Mouse (Mus musculus) MEL (cell line): ENCODE data around the gene A2ml1. TPM values are rescaled to one million over a fixed set of nuclear protein-coding genes. Genes with fewer than 3 reads are reported as not detected.

ENCODE experiments used
- DNase-seq: peaks from one replicate; pipeline ENCODE4 v3.0.0; 2011; ENCODE audit warnings: low read depth, low spot score
- H3K27ac ChIP-seq: 2 replicates; pipeline ENCODE4 v1.5.1; 2012; ENCODE audit warnings: low read depth, mild to moderate bottlenecking, control low read depth, low read length, moderate library complexity; ENCODE audit not compliant: control insufficient read depth
- H3K27me3 ChIP-seq, 2 experiments: fragments of 150-350 bp in 1 of 2; sonication (generic) in 1 of 2; 2 replicates each; pipeline ENCODE4 v1.6.1; 2012; ENCODE audit warnings: low read length in 2 of 2, mild to moderate bottlenecking in 2 of 2, improper control_type of control experiment in 1 of 2, moderate library complexity in 1 of 2; ENCODE audit not compliant: insufficient read depth in 2 of 2, control insufficient read depth in 1 of 2
- H3K36me3 ChIP-seq, 2 experiments: 2 replicates each; pipeline ENCODE4 v1.6.1; 2012 to 2014; ENCODE audit warnings: low read length in 2 of 2, improper control_type of control experiment in 1 of 2, inconsistent platforms in 1 of 2, mild to moderate bottlenecking in 1 of 2; ENCODE audit not compliant: insufficient read depth in 2 of 2, control insufficient read depth in 1 of 2
- H3K4me1 ChIP-seq, 2 experiments: fragments of 150-350 bp in 1 of 2; sonication (generic) in 1 of 2; 2 replicates each; pipeline ENCODE4 v1.6.1; 2012; ENCODE audit warnings: low read length in 2 of 2, improper control_type of control experiment in 1 of 2, mild to moderate bottlenecking in 1 of 2; ENCODE audit not compliant: insufficient read depth in 2 of 2, control insufficient read depth in 1 of 2
- H3K4me3 ChIP-seq, 2 experiments: fragments of 150-350 bp in 1 of 2; sonication (generic) in 1 of 2; 2 replicates each; pipeline ENCODE4 v1.5.1; 2012; ENCODE audit warnings: low read depth in 2 of 2, low read length in 2 of 2, mild to moderate bottlenecking in 2 of 2, moderate library complexity in 2 of 2, control low read depth in 1 of 2, improper control_type of control experiment in 1 of 2; ENCODE audit not compliant: control insufficient read depth in 1 of 2, insufficient read depth in 1 of 2
- H3K79me2 ChIP-seq: 2 replicates; pipeline ENCODE4 v1.6.1; 2012; ENCODE audit warnings: mild to moderate bottlenecking, low read length, moderate library complexity; ENCODE audit not compliant: control insufficient read depth, poor library complexity, insufficient read depth
- H3K9ac ChIP-seq: 2 replicates; pipeline ENCODE4 v1.6.1; 2012; ENCODE audit warnings: low read depth, mild to moderate bottlenecking, control low read depth, low read length, moderate library complexity; ENCODE audit not compliant: control insufficient read depth, poor library complexity, severe bottlenecking
- H3K9me3 ChIP-seq: fragments of 150-350 bp; sonication (generic); replicated peaks from 2 replicates; pipeline ENCODE4 v1.6.1; 2012; ENCODE audit warnings: mild to moderate bottlenecking, low read length, improper control_type of control experiment, moderate library complexity; ENCODE audit not compliant: insufficient read depth
- CHD1 ChIP-seq: IDR thresholded peaks from 2 replicates; pipeline ENCODE4 v1.6.1; 2012; ENCODE audit warnings: low read depth, mild to moderate bottlenecking, inconsistent platforms, low read length, improper control_type of control experiment
- CTCF ChIP-seq, 3 experiments: IDR thresholded peaks in 2 of 3; conservative IDR thresholded peaks in 1 of 3; 2 replicates each; pipeline ENCODE4 v1.5.1; 2011 to 2012; ENCODE audit warnings: low read length in 3 of 3, low read depth in 2 of 3, mild to moderate bottlenecking in 2 of 3, improper control_type of control experiment in 1 of 3, inconsistent platforms in 1 of 3, mixed read lengths in 1 of 3, moderate library complexity in 1 of 3; ENCODE audit not compliant: control insufficient read depth in 1 of 3, insufficient read depth in 1 of 3, poor library complexity in 1 of 3, severe bottlenecking in 1 of 3
- E2F4 ChIP-seq: IDR thresholded peaks from 2 replicates; pipeline ENCODE4 v1.6.1; 2011; ENCODE audit warnings: low read depth, low read length, improper control_type of control experiment, borderline replicate concordance
- ELF1 ChIP-seq: IDR thresholded peaks from 2 replicates; pipeline ENCODE4 v1.6.1; 2014; ENCODE audit warnings: low read depth, mild to moderate bottlenecking, inconsistent platforms, low read length, improper control_type of control experiment, moderate library complexity
- EP300 ChIP-seq, 2 experiments: IDR thresholded peaks; 2 replicates each; pipeline ENCODE4 v1.6.1; 2011; ENCODE audit warnings: improper control_type of control experiment in 2 of 2, low read length in 2 of 2, low read depth in 1 of 2, mild to moderate bottlenecking in 1 of 2
- JUND ChIP-seq: IDR thresholded peaks from 2 replicates; pipeline ENCODE4 v1.6.1; 2011; ENCODE audit warnings: low read depth, mild to moderate bottlenecking, improper control_type of control experiment, low read length
- MAX ChIP-seq: IDR thresholded peaks from 2 replicates; pipeline ENCODE4 v1.6.1; 2011; ENCODE audit warnings: low read length, improper control_type of control experiment
- MAZ ChIP-seq: IDR thresholded peaks from 2 replicates; pipeline ENCODE4 v1.6.1; 2012; ENCODE audit warnings: low read depth, mild to moderate bottlenecking, inconsistent platforms, low read length, improper control_type of control experiment
- MEF2A ChIP-seq: IDR thresholded peaks from 2 replicates; pipeline ENCODE4 v1.6.1; 2014; ENCODE audit warnings: low read depth, mild to moderate bottlenecking, inconsistent platforms, low read length, improper control_type of control experiment; ENCODE audit not compliant: poor library complexity, insufficient replicate concordance, severe bottlenecking; ENCODE audit errors: extremely low read depth
- MXI1 ChIP-seq: IDR thresholded peaks from 2 replicates; pipeline ENCODE4 v1.6.1; 2011; ENCODE audit warnings: mild to moderate bottlenecking, low read depth, low read length, improper control_type of control experiment
- MYC ChIP-seq: IDR thresholded peaks from 2 replicates; pipeline ENCODE4 v1.6.1; 2011; ENCODE audit warnings: low read depth, mild to moderate bottlenecking, low read length, improper control_type of control experiment, moderate library complexity
- POLR2A ChIP-seq, 2 experiments: IDR thresholded peaks; 2 replicates each; pipeline ENCODE4 v1.6.1; 2011 to 2012; ENCODE audit warnings: low read length in 2 of 2, mild to moderate bottlenecking in 2 of 2, control low read depth in 1 of 2, improper control_type of control experiment in 1 of 2, low read depth in 1 of 2, moderate library complexity in 1 of 2; ENCODE audit not compliant: control insufficient read depth in 1 of 2, insufficient read depth in 1 of 2, poor library complexity in 1 of 2
- POLR2AphosphoS2 ChIP-seq: IDR thresholded peaks from 2 replicates; pipeline ENCODE4 v1.6.1; 2011; ENCODE audit warnings: low read length, improper control_type of control experiment
- RAD21 ChIP-seq: IDR thresholded peaks from 2 replicates; pipeline ENCODE4 v1.6.1; 2011; ENCODE audit warnings: mild to moderate bottlenecking, low read depth, low read length, improper control_type of control experiment
- RCOR1 ChIP-seq: IDR thresholded peaks from 2 replicates; pipeline ENCODE4 v1.6.1; 2012; ENCODE audit warnings: low read depth, mild to moderate bottlenecking, inconsistent platforms, low read length, improper control_type of control experiment
- SMC3 ChIP-seq: IDR thresholded peaks from 2 replicates; pipeline ENCODE4 v1.6.1; 2011; ENCODE audit warnings: low read depth, low read length, improper control_type of control experiment
- TAL1 ChIP-seq: IDR thresholded peaks from 2 replicates; pipeline ENCODE4 v1.6.1; 2012; ENCODE audit warnings: mild to moderate bottlenecking, inconsistent platforms, low read length, moderate library complexity, mixed read lengths
- TBP ChIP-seq: IDR thresholded peaks from 2 replicates; pipeline ENCODE4 v1.8.0; 2011; ENCODE audit warnings: low read depth, low read length, improper control_type of control experiment
- USF1 ChIP-seq: IDR thresholded peaks from 2 replicates; pipeline ENCODE4 v1.6.1; 2014; ENCODE audit warnings: low read depth, mild to moderate bottlenecking, inconsistent platforms, low read length, improper control_type of control experiment, moderate library complexity
- ZMIZ1 ChIP-seq: IDR thresholded peaks from 2 replicates; pipeline ENCODE4 v1.6.1; 2012; ENCODE audit warnings: low read depth, mild to moderate bottlenecking, inconsistent platforms, low read length, improper control_type of control experiment, moderate library complexity
- polyA plus RNA-seq, 2 experiments: library from polyadenylated mRNA; stranded (reverse) in 1 of 2; unstranded in 1 of 2; fragments of >175 nt in 1 of 2; fragments of >200 nt in 1 of 2; gene quantifications; 2 replicates each; pipeline versions ENCODE4 v1.2.1 to v1.2.4; 2012; ENCODE audit warnings: low replicate concordance in 2 of 2, low read depth in 1 of 2; ENCODE audit not compliant: insufficient read length in 2 of 2, insufficient read depth in 1 of 2, missing spikeins in 1 of 2
- total RNA-seq: library from RNA; depleted of rRNA; stranded (reverse); fragments of 300-350 nt; gene quantifications from 2 replicates; pipeline ENCODE4 v1.2.3, GENCODE M21; 2012

Gene A2ml1
- total and polyA plus RNA-seq, 3 experiments: 0.08 to 0.25 TPM; not detected in 1

GRCm38 (mm10) chr6:128494646-128495331 lies 86.6 kb downstream of the A2ml1 start:
- no peak for DNase-seq
- Histone ChIP-seq H3K4me1 (no peaks in the 10 kb centered on the region), H3K27ac (no peak overlapping the region), H3K9me3 (no peaks in the 10 kb centered on the region), H3K79me2 (no peaks in the 10 kb centered on the region), H3K4me3 (no peak overlapping the region), H3K36me3 (no peaks in the 10 kb centered on the region), H3K9ac (no peak overlapping the region), H3K27me3 (no peaks in the 10 kb centered on the region)
- TF ChIP-seq ELF1: no peak
- TF ChIP-seq E2F4: no peak
- TF ChIP-seq POLR2A (IDR thresholded peaks at IDR 0.05; ENCODE audit: control insufficient read depth in 1 of 2, insufficient read depth in 1 of 2, low read depth in 1 of 2, low read length in 2 of 2, poor library complexity in 1 of 2): no peak
- no peak for TF ChIP-seq MEF2A
- TF ChIP-seq JUND: no peak
- TF ChIP-seq MXI1: no peak

GRCm38 (mm10) chr6:128491916-128492315 lies 89.5 kb downstream of the A2ml1 start:
- no peaks in the 10 kb centered on the region for H3K79me2 ChIP-seq
- no peaks in the 10 kb centered on the region for H3K36me3 ChIP-seq
- H3K9me3 ChIP-seq: no peaks in the 10 kb centered on the region
- H3K4me3 ChIP-seq: no peak overlapping the region
- no peaks in the 10 kb centered on the region for H3K4me1 ChIP-seq
- H3K27me3 ChIP-seq: no peaks in the 10 kb centered on the region
- H3K9ac ChIP-seq: no peak overlapping the region
- no peak overlapping the region for H3K27ac ChIP-seq
- no peak for DNase-seq
- no peak for TF ChIP-seq TBP
- no peak for TF ChIP-seq ELF1
- TF ChIP-seq RAD21: no peak
- no peak for TF ChIP-seq MYC
- TF ChIP-seq MAZ: no peak
- no peak for TF ChIP-seq MEF2A
- TF ChIP-seq CHD1: no peak
- no peak for TF ChIP-seq CTCF (IDR thresholded peaks at IDR 0.05 in 2 of 3, conservative IDR thresholded peaks at IDR 0.05 in 1 of 3; ENCODE audit: control insufficient read depth in 1 of 3, insufficient read depth in 1 of 3, low read depth in 2 of 3, low read length in 3 of 3, poor library complexity in 1 of 3, severe bottlenecking in 1 of 3)
- TF ChIP-seq SMC3: no peak
- TF ChIP-seq MAX: no peak
- no peak for TF ChIP-seq ZMIZ1
- no peak for TF ChIP-seq EP300 (IDR thresholded peaks at IDR 0.05; ENCODE audit: low read depth in 1 of 2, low read length in 2 of 2)
- no peak for TF ChIP-seq USF1
- TF ChIP-seq RCOR1: no peak
- TF ChIP-seq POLR2AphosphoS2: no peak
- no peak for TF ChIP-seq TAL1
